Mouse (Mus musculus) forebrain, embryonic 14.5 days (tissue): ENCODE results near the gene Rtraf. TPM values are rescaled to one million over a fixed set of nuclear protein-coding genes. Genes with fewer than 3 reads are reported as not detected.

Experiments used
- ATAC-seq: fragments of 200-750 bp; cut with Nextera tagmentation; 2 replicates; pipeline ENCODE4 v1.8.0; 2017; ENCODE audit warnings: mild to moderate bottlenecking, moderate library complexity
- DNase-seq: peaks from one replicate; pipeline ENCODE4 v3.0.0-alpha.2; 2015; ENCODE audit warnings: low spot score
- H3K27ac ChIP-seq: fragments of 300-500 bp; sonication (generic); 2 replicates; pipeline ENCODE4 v1.5.1; 2014; ENCODE audit warnings: low read depth, mild to moderate bottlenecking, control low read depth, low read length, moderate library complexity
- H3K27me3 ChIP-seq: fragments of 300-500 bp; sonication (generic); replicated peaks from 2 replicates; pipeline ENCODE4 v1.6.1; 2014; ENCODE audit warnings: low read length, control low read depth, mixed read lengths; ENCODE audit not compliant: control insufficient read depth, insufficient read depth
- H3K36me3 ChIP-seq: fragments of 300-500 bp; sonication (generic); 2 replicates; pipeline ENCODE4 v1.6.1; 2014; ENCODE audit warnings: low read length, control low read depth; ENCODE audit not compliant: control insufficient read depth, insufficient read depth
- H3K4me1 ChIP-seq: fragments of 300-500 bp; sonication (generic); 2 replicates; pipeline ENCODE4 v1.6.1; 2014; ENCODE audit warnings: antibody characterized with exemption, low read length, control low read depth; ENCODE audit not compliant: control insufficient read depth, insufficient read depth
- H3K4me2 ChIP-seq: fragments of 300-500 bp; sonication (generic); 2 replicates; pipeline ENCODE4 v1.6.1; 2014; ENCODE audit warnings: mild to moderate bottlenecking, control low read depth, low read length
- H3K4me3 ChIP-seq: fragments of 300-500 bp; sonication (generic); 2 replicates; pipeline ENCODE4 v1.5.1; 2014; ENCODE audit warnings: low read depth, low read length, control low read depth
- H3K9ac ChIP-seq: fragments of 300-500 bp; sonication (generic); 2 replicates; pipeline ENCODE4 v1.6.1; 2014; ENCODE audit warnings: mild to moderate bottlenecking, low read length, control low read depth, moderate library complexity
- H3K9me3 ChIP-seq: fragments of 300-500 bp; sonication (generic); replicated peaks from 2 replicates; pipeline ENCODE4 v1.6.1; 2016; ENCODE audit warnings: low read length, control low read depth, mixed read lengths; ENCODE audit not compliant: control insufficient read depth
- WGBS: fragments of 180-500 bp; shearing (Covaris S2); extraction: QIAGEN DNeasy Blood & Tissue Kit; methylation state at CpG from one replicate; pipeline ENCODE4 v1.1.7; 2014; 5-methylcytosine and 5-hydroxymethylcytosine counted together
- polyA plus RNA-seq: library from polyadenylated mRNA; unstranded; fragments of >200 nt; fragmentation: Nextera tagmentation; extraction: Ambion mirVana; gene quantifications from 2 replicates; pipeline ENCODE4 v1.2.1, GENCODE M21; 2014

Rtraf gene
- polyA plus RNA-seq, 1 experiment from 2014 or later: 252 TPM

DNA sequence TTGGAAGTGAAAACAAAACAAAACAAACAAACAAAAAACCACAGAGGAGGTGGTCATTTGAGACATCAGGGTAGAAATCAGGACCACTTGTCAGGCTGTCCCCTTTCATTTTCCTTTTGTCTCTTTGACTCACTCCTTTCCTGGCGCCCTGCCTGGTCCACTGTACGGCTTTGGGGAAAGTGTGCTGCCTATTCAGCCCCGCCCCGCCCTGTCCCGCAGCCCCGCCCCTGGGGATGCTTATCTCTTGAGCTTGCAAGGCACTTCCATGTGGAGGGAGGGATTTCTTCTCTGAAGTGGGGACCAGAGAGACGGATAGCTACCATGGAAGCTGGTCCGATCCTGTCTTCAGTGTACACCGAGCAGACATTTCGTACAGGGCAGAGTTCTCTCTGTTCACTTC is 20.0 kb downstream of the Rtraf start:
- peak; percentile 47 for DNase-seq
- 37% methylated on average over 10 of the region's 10 CpGs for WGBS

DNA sequence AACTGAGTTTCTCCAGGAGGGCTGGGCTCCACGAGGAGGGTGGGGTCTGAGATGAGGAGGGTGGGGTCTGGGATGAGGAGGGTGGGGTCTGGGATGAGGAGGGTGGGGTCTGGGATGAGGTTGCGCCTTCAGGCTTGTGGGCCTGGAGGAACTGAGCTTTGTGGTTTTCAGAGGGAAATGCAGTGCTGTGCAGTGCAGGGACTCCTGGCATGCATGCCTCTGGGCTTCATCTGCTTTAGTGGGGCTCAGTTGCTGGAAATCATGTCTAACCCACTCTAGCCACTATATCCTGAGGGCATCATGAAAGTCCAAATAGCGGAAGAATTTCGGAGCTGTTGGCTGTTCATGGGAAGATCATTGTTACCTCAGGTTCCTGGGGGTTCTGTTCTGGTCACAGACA is 20.4 kb downstream of the Rtraf start:
- DNase-seq: no peak
- WGBS: 47% methylated on average over 4 of the region's 4 CpGs
- ATAC-seq: peak; percentile 49; the same call in 1 of the 2 replicates
- H3K4me3 ChIP-seq: no peak overlapping the region
- no peaks in the 10 kb centered on the region for H3K27me3 ChIP-seq
- no peaks in the 10 kb centered on the region for H3K4me1 ChIP-seq
- no peaks in the 10 kb centered on the region for H3K9me3 ChIP-seq
- no peaks in the 10 kb centered on the region for H3K36me3 ChIP-seq
- no peak overlapping the region for H3K4me2 ChIP-seq
- no peak overlapping the region for H3K27ac ChIP-seq
- H3K9ac ChIP-seq: no peak overlapping the region

More for the DNA sequence above, 20.0 kb downstream of the Rtraf start:
- H3K27me3 ChIP-seq: no peaks in the 10 kb centered on the region
- H3K36me3 ChIP-seq: no peaks in the 10 kb centered on the region
- no peaks in the 10 kb centered on the region for H3K4me1 ChIP-seq
- no peak overlapping the region for H3K4me2 ChIP-seq
- no peak overlapping the region for H3K4me3 ChIP-seq
- H3K9ac ChIP-seq: no peak overlapping the region
- no peak overlapping the region for H3K27ac ChIP-seq
- H3K9me3 ChIP-seq: no peaks in the 10 kb centered on the region
- peak; percentile 63; the same call in 1 of the 2 replicates for ATAC-seq

DNA sequence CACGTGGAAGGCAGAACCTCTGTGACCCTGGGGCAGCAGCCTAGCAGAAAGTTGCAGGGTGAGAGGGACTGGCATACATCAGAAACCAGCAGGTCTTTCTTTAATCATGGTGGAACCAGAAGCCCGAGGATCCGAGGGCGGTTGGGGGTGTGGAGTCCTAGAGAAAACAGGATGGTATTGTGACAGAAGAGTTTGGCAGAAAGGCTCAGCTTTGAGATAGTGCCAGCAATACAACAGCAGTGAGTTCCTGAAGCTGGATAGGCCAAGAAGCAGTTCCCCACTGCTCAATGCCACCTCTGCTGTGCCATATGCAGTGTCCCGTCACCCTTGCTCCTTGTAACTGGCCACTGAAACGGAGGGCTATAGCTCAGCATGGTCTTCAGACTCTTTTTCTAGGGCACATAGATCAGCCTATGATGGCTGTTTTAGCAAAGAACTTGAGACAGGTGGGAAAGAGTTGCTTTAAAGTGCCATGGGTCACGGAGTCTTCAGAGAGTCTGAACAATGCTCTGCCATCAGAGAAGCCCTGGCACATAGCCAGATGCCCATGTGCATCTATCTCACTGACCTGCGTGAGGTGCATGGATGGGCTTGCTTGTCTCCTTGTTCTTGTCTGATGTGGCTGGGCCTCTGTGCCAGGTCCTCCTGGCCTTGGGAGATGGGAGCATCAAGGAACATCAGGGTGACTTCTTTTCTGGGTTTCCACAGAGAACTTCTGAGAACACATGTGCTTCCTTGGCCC is 22.0 kb downstream of the Rtraf start:
- H3K4me1 ChIP-seq: no peaks in the 10 kb centered on the region
- no peak overlapping the region for H3K27ac ChIP-seq
- H3K36me3 ChIP-seq: no peaks in the 10 kb centered on the region
- no peak overlapping the region for H3K9ac ChIP-seq
- no peak overlapping the region for H3K4me3 ChIP-seq
- no peaks in the 10 kb centered on the region for H3K9me3 ChIP-seq
- no peak overlapping the region for H3K4me2 ChIP-seq
- H3K27me3 ChIP-seq: no peaks in the 10 kb centered on the region
- ATAC-seq (no peak), DNase-seq (no peak)
- 81% methylated on average over 8 of the region's 8 CpGs for WGBS

DNA sequence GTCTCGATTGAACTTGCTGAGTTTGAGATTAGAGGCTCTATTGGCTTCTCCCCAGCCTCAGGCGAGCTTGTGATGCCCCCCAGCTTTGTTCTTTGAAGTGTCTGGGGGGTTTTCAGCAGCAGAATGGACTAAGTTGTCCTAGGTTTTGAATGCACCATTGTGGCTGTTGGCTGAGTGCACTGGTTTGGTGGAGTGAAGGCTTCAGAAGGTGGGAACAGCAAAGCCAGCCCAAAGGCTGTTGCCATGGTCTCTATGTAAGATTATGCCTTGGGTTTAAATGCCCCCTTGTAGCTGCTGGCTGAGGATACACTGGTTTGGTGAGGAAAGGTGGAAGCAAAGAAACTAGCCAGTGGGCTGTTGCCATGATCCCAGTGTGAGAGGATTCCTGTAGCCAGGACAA is 23.1 kb downstream of the Rtraf start:
- Histone ChIP-seq H3K4me3 (no peak overlapping the region), H3K9me3 (no peaks in the 10 kb centered on the region), H3K9ac (no peak overlapping the region), H3K27ac (no peak overlapping the region), H3K4me1 (no peaks in the 10 kb centered on the region), H3K4me2 (no peak overlapping the region), H3K27me3 (no peaks in the 10 kb centered on the region), H3K36me3 (no peaks in the 10 kb centered on the region)
- DNase-seq: no peak
- no peak for ATAC-seq
- 51% methylated on average over 2 of the region's 2 CpGs for WGBS

DNA sequence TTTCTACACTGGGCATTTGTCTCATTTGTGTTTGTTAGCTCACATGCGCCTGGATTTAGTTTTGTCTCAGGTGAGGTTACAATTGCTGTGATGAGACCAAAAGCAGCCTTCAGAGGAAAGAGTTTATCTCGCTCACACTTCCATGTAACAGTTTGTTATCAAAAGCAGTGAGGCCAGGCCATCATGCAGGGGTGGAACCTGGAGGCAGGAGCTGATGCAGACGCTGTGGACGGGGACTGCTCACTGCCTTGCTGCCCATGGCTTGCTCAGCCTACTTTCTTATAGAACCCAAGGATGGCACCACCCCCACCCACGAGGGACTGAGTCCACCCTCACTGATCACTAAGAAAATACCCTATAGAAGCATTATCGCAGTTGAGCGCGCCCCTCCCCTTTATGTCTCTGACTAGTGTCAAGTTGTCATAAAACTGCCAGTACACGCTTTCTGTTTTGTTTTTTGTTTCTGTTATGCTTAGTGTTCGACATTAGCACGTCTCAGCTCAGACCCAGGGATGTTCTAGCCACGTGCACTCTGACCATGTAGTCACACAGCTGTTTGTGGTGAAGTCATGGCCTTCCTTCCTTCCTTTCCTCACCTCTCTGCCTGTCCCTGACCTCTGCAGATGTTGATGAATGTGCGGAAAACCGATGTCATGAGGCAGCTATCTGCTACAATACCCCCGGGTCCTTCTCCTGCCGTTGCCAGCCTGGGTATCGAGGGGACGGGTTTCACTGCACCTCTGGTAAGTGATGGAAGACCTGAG is 26.9 kb downstream of the Rtraf start:
- ATAC-seq: no peak
- H3K4me3 ChIP-seq: no peak overlapping the region
- no peak overlapping the region for H3K27ac ChIP-seq
- no peaks in the 10 kb centered on the region for H3K27me3 ChIP-seq
- no peak overlapping the region for H3K9ac ChIP-seq
- H3K9me3 ChIP-seq: no peaks in the 10 kb centered on the region
- no peaks in the 10 kb centered on the region for H3K36me3 ChIP-seq
- WGBS: 92% methylated on average over 18 of the region's 18 CpGs
- DNase-seq: no peak
- H3K4me1 ChIP-seq: no peaks in the 10 kb centered on the region
- no peak overlapping the region for H3K4me2 ChIP-seq

DNA sequence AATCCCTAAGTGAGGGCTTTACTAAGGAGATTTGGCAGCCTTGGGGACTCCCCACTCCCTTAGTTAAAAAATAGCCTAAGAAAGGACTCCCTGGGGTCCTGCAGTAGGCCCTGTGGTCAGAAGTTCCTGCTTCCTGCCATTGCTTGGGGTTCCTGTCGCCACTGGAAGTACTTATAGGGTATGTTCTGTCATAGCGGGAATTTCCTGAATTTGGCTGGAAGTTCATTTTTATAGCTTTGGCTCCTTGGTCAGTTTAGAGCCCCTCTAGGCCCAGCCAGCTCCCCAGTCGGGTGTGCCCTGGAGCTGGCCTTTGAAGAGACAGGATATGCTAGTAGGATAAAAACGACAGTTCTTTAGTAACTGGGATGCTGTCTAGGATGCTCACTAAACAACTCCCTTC is 28.7 kb downstream of the Rtraf start:
- H3K9ac ChIP-seq: no peak overlapping the region
- no peaks in the 10 kb centered on the region for H3K4me1 ChIP-seq
- WGBS: 81% methylated on average over 4 of the region's 4 CpGs
- no peaks in the 10 kb centered on the region for H3K36me3 ChIP-seq
- H3K9me3 ChIP-seq: no peaks in the 10 kb centered on the region
- H3K27ac ChIP-seq: no peak overlapping the region
- no peak for DNase-seq
- H3K4me3 ChIP-seq: no peak overlapping the region
- H3K4me2 ChIP-seq: no peak overlapping the region
- ATAC-seq: no peak
- no peaks in the 10 kb centered on the region for H3K27me3 ChIP-seq

DNA sequence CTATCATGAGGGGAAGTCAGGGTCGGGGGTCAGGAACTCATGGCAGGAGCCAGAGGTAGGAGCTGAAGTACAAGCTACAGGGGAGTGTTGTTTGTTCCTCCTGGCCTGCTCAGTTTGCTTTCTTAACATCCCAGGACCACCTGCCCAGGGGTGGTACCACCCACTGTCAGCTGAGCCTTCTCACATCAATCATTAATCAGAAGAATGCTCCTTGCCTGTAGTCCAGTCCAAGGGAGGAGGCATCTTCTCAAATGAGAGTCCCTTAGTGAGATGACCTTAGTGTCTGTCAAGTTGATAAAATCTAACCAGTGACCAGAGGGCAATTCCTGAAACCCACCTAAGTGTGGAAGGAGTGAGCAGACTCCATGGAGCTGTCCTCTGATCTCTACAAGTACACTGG is 35.2 kb downstream of the Rtraf start:
- H3K9me3 ChIP-seq: no peaks in the 10 kb centered on the region
- 91% methylated on average over 1 of the region's 1 CpGs for WGBS
- no peak for ATAC-seq
- no peak overlapping the region for H3K4me2 ChIP-seq
- no peak overlapping the region for H3K4me3 ChIP-seq
- H3K9ac ChIP-seq: no peak overlapping the region
- no peak for DNase-seq
- H3K4me1 ChIP-seq: no peaks in the 10 kb centered on the region
- no peak overlapping the region for H3K27ac ChIP-seq
- H3K27me3 ChIP-seq: no peaks in the 10 kb centered on the region
- H3K36me3 ChIP-seq: no peaks in the 10 kb centered on the region

DNA sequence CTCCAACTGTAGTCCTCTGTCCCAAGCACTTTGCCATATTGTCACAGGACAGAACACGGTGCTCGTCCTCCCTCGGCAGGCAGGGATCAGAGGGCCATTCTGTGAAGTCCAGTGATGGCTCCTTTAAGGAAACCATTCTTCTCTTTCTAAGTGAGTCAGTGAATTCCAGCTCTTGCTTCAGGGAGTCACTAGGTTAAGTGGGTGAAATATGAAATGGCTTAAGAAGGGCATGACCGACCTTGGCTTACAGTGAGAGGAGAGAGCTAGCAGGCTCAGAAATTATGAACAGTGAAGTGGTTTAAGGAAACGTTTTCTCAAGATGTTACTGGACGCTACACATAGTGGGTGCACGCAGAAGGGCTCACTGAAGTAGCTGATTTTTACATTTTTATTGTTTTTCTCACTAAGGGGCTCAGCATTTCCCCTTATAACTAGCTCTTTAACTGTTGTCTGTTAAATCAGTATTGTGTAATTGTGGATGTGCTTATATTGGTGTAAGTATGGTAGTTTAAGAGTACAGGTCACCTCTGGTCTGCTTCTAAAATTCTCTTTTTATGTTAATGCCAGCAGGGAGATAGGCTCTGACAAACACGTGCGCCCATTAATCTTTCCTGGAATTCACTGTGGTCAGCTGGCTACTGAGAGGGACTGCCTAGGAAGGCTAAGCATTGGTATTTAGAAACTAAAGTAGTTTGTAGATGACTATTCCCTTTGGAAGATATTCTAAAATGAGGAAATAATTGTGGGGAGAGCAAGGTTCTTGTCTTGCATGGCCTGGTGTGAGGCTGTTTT is 37.6 kb downstream of the Rtraf start:
- Histone ChIP-seq H3K9me3 (no peaks in the 10 kb centered on the region), H3K36me3 (no peaks in the 10 kb centered on the region), H3K27ac (no peak overlapping the region), H3K4me2 (no peak overlapping the region), H3K4me3 (no peak overlapping the region), H3K4me1 (no peaks in the 10 kb centered on the region), H3K27me3 (no peaks in the 10 kb centered on the region), H3K9ac (no peak overlapping the region)
- DNase-seq (no peak), ATAC-seq (no peak)
- WGBS: 80% methylated on average over 9 of the region's 9 CpGs
